Mouse (Mus musculus) kidney, embryonic 15.5 days (tissue): ENCODE results near the gene Usf3. TPM values are rescaled to one million over a fixed set of nuclear protein-coding genes. Genes with fewer than 3 reads are reported as not detected.

Experiments
- ATAC-seq: fragments of 200-750 bp; cut with Nextera tagmentation; replicated peaks from 2 replicates; pipeline ENCODE4 v1.8.0; 2017; ENCODE audit warnings: moderate TSS enrichment; ENCODE audit not compliant: low FRiP score
- H3K27ac ChIP-seq: fragments of 300-500 bp; sonication (generic); 2 replicates; pipeline ENCODE4 v1.5.1; 2015; ENCODE audit warnings: mild to moderate bottlenecking, inconsistent platforms
- H3K27me3 ChIP-seq: fragments of 300-500 bp; sonication (generic); 2 replicates; pipeline ENCODE4 v1.6.1; 2015; ENCODE audit warnings: inconsistent platforms
- H3K36me3 ChIP-seq: fragments of 300-500 bp; sonication (generic); 2 replicates; pipeline ENCODE4 v1.6.1; 2015; ENCODE audit warnings: inconsistent platforms
- H3K4me1 ChIP-seq: fragments of 300-500 bp; sonication (generic); 2 replicates; pipeline ENCODE4 v1.6.1; 2015; ENCODE audit warnings: inconsistent platforms
- H3K4me2 ChIP-seq: fragments of 300-500 bp; sonication (generic); 2 replicates; pipeline ENCODE4 v1.6.1; 2015; ENCODE audit warnings: moderate library complexity, mild to moderate bottlenecking, inconsistent platforms
- H3K4me3 ChIP-seq: fragments of 300-500 bp; sonication (generic); replicated peaks from 2 replicates; pipeline ENCODE4 v1.5.1; 2015; ENCODE audit warnings: mild to moderate bottlenecking, inconsistent platforms
- H3K9ac ChIP-seq: fragments of 300-500 bp; sonication (generic); 2 replicates; pipeline ENCODE4 v1.6.1; 2015; ENCODE audit warnings: mild to moderate bottlenecking, inconsistent platforms
- H3K9me3 ChIP-seq: fragments of 300-500 bp; sonication (generic); replicated peaks from 2 replicates; pipeline ENCODE4 v1.6.1; 2016; ENCODE audit warnings: inconsistent platforms
- WGBS: fragments of 180-500 bp; shearing (Covaris S2); methylation state at CpG from one replicate; pipeline ENCODE4 v1.1.7; 2015; ENCODE audit warnings: mixed read lengths; 5-methylcytosine and 5-hydroxymethylcytosine counted together
- polyA plus RNA-seq: library from polyadenylated mRNA; unstranded; fragments of >200 nt; fragmentation: Nextera tagmentation; extraction: Ambion mirVana; gene quantifications from 2 replicates; pipeline ENCODE4 v1.2.1, GENCODE M21; 2015

Gene Usf3
- polyA plus RNA-seq, 1 experiment from 2014 or later, result 3.3 TPM

DNA sequence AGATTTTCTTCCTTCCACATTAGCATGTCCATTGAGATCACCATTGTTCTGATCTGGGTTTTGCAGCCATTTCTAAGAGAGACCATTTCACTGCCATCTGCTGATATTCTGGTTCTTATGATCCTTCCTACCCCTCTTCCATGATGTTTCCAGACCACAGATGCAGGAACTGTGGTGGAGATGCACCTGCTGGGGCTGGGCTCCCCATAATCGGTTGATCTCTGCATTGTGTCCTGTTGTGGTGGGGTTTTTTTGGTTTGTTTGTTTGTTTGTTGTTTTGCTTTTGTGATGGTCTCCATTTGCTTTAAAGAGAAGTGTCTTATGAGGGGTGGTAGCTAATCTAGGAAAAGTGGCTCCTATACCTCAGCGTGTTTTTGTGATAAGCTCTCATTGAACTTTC is 3.5 kb downstream of the Usf3 start:
- peaks cover 18% of the 10 kb centered on the region for H3K4me1 ChIP-seq
- ATAC-seq, result no peak
- H3K27me3 ChIP-seq, result no peaks in the 10 kb centered on the region
- H3K4me3 ChIP-seq, result no peak overlapping the region
- no peak overlapping the region for H3K4me2 ChIP-seq
- WGBS, result 91% methylated on average over 2 of the region's 2 CpGs
- no peak overlapping the region for H3K9ac ChIP-seq
- H3K27ac ChIP-seq, result no peak overlapping the region
- peaks cover 9% of the 10 kb centered on the region; the same call in 1 of the 2 replicates for H3K36me3 ChIP-seq
- no peaks in the 10 kb centered on the region for H3K9me3 ChIP-seq

DNA sequence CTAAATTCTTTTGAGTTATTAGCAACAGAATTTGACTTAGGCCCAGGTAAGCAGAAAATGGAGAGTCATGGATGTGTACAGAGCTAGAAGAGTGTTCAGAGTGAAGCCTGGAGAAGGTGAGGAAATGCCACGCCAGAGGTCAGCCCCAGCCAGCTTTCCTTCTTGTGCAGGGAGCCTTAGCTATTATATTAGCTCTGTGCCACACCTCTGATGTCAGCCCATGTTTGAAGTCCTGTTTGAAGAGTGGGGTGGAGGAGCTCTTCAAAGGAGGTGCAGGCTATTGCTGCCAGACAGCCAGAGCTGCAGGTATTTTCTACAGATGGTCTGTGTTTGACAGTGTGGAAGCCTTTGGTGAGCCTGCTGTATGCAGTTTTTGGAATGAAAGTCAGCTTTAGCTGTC is 5.5 kb downstream of the Usf3 start:
- Histone ChIP-seq H3K4me1 (peaks cover 14% of the 10 kb centered on the region), H3K4me3 (no peak overlapping the region), H3K9ac (no peak overlapping the region), H3K4me2 (no peak overlapping the region), H3K36me3 (peaks cover 15% of the 10 kb centered on the region; the same call in 1 of the 2 replicates), H3K27ac (no peak overlapping the region), H3K9me3 (no peaks in the 10 kb centered on the region), H3K27me3 (no peaks in the 10 kb centered on the region)
- WGBS, result 42% methylated on average over 1 of the region's 1 CpGs
- no peak for ATAC-seq

GRCm38 (mm10) chr16:44182597-44182996 is 9.6 kb downstream of the Usf3 start:
- Histone ChIP-seq H3K36me3 (peaks cover 17% of the 10 kb centered on the region; the same call in 1 of the 2 replicates), H3K9me3 (no peaks in the 10 kb centered on the region), H3K9ac (no peak overlapping the region), H3K4me1 (no peaks in the 10 kb centered on the region), H3K27ac (no peak overlapping the region), H3K4me3 (no peak overlapping the region), H3K4me2 (no peak overlapping the region), H3K27me3 (no peaks in the 10 kb centered on the region)
- no peak for ATAC-seq
- WGBS, result 93% methylated on average over 1 of the region's 1 CpGs

- Histone ChIP-seq H3K4me2 (no peak overlapping the region), H3K36me3 (peaks cover 17% of the 10 kb centered on the region; the same call in 1 of the 2 replicates), H3K9ac (no peak overlapping the region), H3K9me3 (0 out of 2 replicates have a peak, but pooled peaks cover 4% of the 10 kb centered on the region), H3K4me1 (no peaks in the 10 kb centered on the region), H3K27ac (no peak overlapping the region), H3K4me3 (no peak overlapping the region), H3K27me3 (no peaks in the 10 kb centered on the region)
- 70% methylated on average over 3 of the region's 3 CpGs for WGBS
- no peak for ATAC-seq
Observed at GRCm38 (mm10) chr16:44184769-44185168, 11.7 kb downstream of the Usf3 start.

DNA sequence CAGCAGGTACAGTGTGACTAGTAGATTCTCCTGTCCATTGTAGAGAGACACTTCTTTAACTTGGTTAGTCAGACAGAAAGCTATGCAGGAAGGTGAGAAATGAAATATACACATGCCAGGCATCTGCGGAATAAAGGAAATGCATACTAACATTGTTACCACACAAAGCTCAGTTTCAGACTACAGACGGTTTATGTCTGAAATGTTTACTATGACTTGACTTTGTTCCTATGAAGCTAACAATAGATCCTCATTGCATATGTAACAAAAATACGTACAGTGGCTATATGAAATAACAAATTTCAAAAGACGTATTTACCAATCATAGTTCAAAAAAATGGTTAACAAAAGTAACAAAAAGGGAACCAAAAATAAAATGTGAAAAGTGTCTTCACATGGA is 14.1 kb downstream of the Usf3 start:
- Histone ChIP-seq H3K36me3 (peaks cover 8% of the 10 kb centered on the region; the same call in 1 of the 2 replicates), H3K4me2 (no peak overlapping the region), H3K4me1 (no peaks in the 10 kb centered on the region), H3K27ac (no peak overlapping the region), H3K4me3 (no peak overlapping the region), H3K9ac (no peak overlapping the region), H3K27me3 (no peaks in the 10 kb centered on the region), H3K9me3 (0 out of 2 replicates have a peak, but pooled peaks cover 4% of the 10 kb centered on the region)
- WGBS, result 95% methylated on average over 4 of the region's 4 CpGs
- ATAC-seq, result no peak

DNA sequence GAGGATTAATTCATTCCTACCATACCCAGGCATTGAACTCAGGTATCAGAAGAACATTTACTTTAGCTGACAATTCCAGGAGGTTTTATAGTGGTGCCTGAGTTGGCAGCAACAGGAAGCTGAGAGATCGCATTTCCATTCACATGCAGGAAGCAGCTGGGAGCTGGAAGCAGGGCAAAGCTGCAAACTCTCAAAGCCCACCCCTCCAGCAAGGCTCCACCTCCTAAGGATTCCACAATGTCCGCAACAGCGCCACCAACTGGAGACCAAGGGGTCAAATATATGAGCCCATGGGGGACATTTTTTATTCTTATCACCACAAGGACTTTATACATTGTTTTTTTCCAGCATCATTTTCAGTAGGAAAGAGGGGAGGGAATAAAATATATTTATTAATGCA is 15.7 kb downstream of the Usf3 start:
- Histone ChIP-seq H3K9me3 (0 out of 2 replicates have a peak, but pooled peaks cover 4% of the 10 kb centered on the region), H3K4me1 (no peaks in the 10 kb centered on the region; the same call in 1 of the 2 replicates), H3K4me3 (no peak overlapping the region), H3K9ac (no peak overlapping the region), H3K36me3 (peaks cover 8% of the 10 kb centered on the region; the same call in 1 of the 2 replicates), H3K4me2 (no peak overlapping the region), H3K27me3 (no peaks in the 10 kb centered on the region), H3K27ac (no peak overlapping the region)
- WGBS, result 87% methylated on average over 3 of the region's 3 CpGs
- no peak for ATAC-seq

GRCm38 (mm10) chr16:44190032-44190431 is 17.0 kb downstream of the Usf3 start:
- H3K27ac ChIP-seq, result no peak overlapping the region

GRCm38 (mm10) chr16:44190968-44191367 is 17.9 kb downstream of the Usf3 start:
- 0 out of 2 replicates have a peak, but pooled peaks cover 4% of the 10 kb centered on the region for H3K9me3 ChIP-seq
- H3K36me3 ChIP-seq, result peaks cover 8% of the 10 kb centered on the region; the same call in 1 of the 2 replicates
- no peaks in the 10 kb centered on the region; the same call in 1 of the 2 replicates for H3K4me1 ChIP-seq
- no peak overlapping the region for H3K4me2 ChIP-seq
- H3K4me3 ChIP-seq, result no peak overlapping the region
- H3K27me3 ChIP-seq, result no peaks in the 10 kb centered on the region
- WGBS, result 97% methylated on average over 2 of the region's 2 CpGs
- no peak overlapping the region for H3K27ac ChIP-seq
- H3K9ac ChIP-seq, result no peak overlapping the region
- no peak for ATAC-seq

More at GRCm38 (mm10) chr16:44190032-44190431, 17.0 kb downstream of the Usf3 start:
- Histone ChIP-seq H3K36me3 (peaks cover 8% of the 10 kb centered on the region; the same call in 1 of the 2 replicates), H3K4me2 (no peak overlapping the region), H3K27me3 (no peaks in the 10 kb centered on the region), H3K9me3 (0 out of 2 replicates have a peak, but pooled peaks cover 4% of the 10 kb centered on the region), H3K4me1 (no peaks in the 10 kb centered on the region; the same call in 1 of the 2 replicates), H3K4me3 (no peak overlapping the region), H3K9ac (no peak overlapping the region)
- WGBS, result 87% methylated on average over 6 of the region's 6 CpGs
- ATAC-seq, result no peak

- Histone ChIP-seq H3K9ac (no peak overlapping the region), H3K4me1 (no peaks in the 10 kb centered on the region), H3K27ac (no peak overlapping the region), H3K27me3 (no peaks in the 10 kb centered on the region), H3K36me3 (peaks cover 44% of the 10 kb centered on the region), H3K4me2 (no peak overlapping the region), H3K9me3 (no peaks in the 10 kb centered on the region), H3K4me3 (no peak overlapping the region)
- 90% methylated on average over 14 of the region's 14 CpGs for WGBS
- no peak for ATAC-seq
Observed at GRCm38 (mm10) chr16:44199066-44199703, 26.1 kb downstream of the Usf3 start.

- 98% methylated on average over 4 of the region's 4 CpGs for WGBS
- Histone ChIP-seq H3K36me3 (peaks cover 49% of the 10 kb centered on the region), H3K4me1 (no peaks in the 10 kb centered on the region), H3K4me2 (no peak overlapping the region), H3K9me3 (no peaks in the 10 kb centered on the region), H3K27ac (no peak overlapping the region), H3K27me3 (no peaks in the 10 kb centered on the region), H3K9ac (no peak overlapping the region), H3K4me3 (no peak overlapping the region)
- no peak for ATAC-seq
Observed at GRCm38 (mm10) chr16:44200146-44200545, 27.1 kb downstream of the Usf3 start.

GRCm38 (mm10) chr16:44204331-44204730 is 31.3 kb downstream of the Usf3 start:
- H3K36me3 ChIP-seq, result peaks cover 81% of the 10 kb centered on the region
- WGBS, result 79% methylated on average over 6 of the region's 6 CpGs
- no peak for ATAC-seq
- no peak overlapping the region for H3K9ac ChIP-seq
- no peaks in the 10 kb centered on the region for H3K27me3 ChIP-seq
- H3K9me3 ChIP-seq, result no peaks in the 10 kb centered on the region
- H3K4me2 ChIP-seq, result no peak overlapping the region
- H3K27ac ChIP-seq, result no peak overlapping the region
- no peak overlapping the region for H3K4me3 ChIP-seq
- no peaks in the 10 kb centered on the region for H3K4me1 ChIP-seq

DNA sequence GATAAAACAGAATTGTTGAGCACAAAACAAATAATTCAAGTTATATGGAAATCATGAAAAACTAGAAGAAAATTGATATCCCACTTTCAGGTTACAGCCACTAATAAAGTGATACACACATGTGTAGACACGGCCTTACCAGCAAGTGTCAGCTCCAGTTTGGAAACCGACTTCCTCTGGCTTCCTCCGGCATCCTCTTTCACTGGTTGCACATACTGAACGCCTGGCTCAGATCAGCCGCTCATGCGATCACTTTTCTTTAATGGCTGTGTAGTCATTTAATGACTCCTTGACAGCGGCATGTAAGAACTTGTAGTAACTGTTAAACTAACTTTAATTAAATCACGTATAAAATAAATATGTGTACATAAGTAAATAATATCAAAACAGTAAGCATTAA is 32.9 kb downstream of the Usf3 start:
- WGBS, result 65% methylated on average over 8 of the region's 8 CpGs
- 0 out of 2 replicates have a peak, but pooled peaks cover 2% of the 10 kb centered on the region for H3K4me1 ChIP-seq

More for the DNA sequence above, 32.9 kb downstream of the Usf3 start:
- Histone ChIP-seq H3K27me3 (no peaks in the 10 kb centered on the region), H3K4me3 (no peak overlapping the region), H3K36me3 (peaks cover 80% of the 10 kb centered on the region), H3K4me2 (no peak overlapping the region), H3K27ac (no peak overlapping the region), H3K9ac (no peak overlapping the region), H3K9me3 (no peaks in the 10 kb centered on the region)
- no peak for ATAC-seq
